Mouse (Mus musculus): Measurements from ENCODE around the gene Usp9x.

GRCm38 (mm10) chrX:13214275-13214674, 143.0 kb downstream of the Usp9x start:
- TF ChIP-seq CTCF (IDR thresholded peaks at IDR 0.05; ENCODE audit: low read depth), result peak; percentile 61
- no peak for TF ChIP-seq EP300 (IDR thresholded peaks at IDR 0.05; ENCODE audit: low read depth)

Measured in liver, postnatal 0 days (tissue).